ENCODE assay signal across 22 mouse cellular contexts in genomic region chr2:165207689-165208088, GRCm38 (mm10). TPM values are rescaled to one million over a fixed set of nuclear protein-coding genes. Genes with fewer than 3 reads are reported as not detected.
A peak's percentile ranks its signal among the peaks of the same experiment; 100 is the strongest.
DNase-seq lines count a peak whose midpoint lies in the region; ATAC-seq and TF ChIP-seq lines count a peak whose summit lies in the region.
"Had no signal": no experiment of that assay in that cellular context is flagged by ENCODE, and none has a peak within 500 bp of the region (broad histone marks: within the 10 kb centered on the region; RNA-seq: fewer than 3 reads in every experiment).

No protein-coding gene starts in this region.

- intact Hi-C loops in left cerebral cortex, adult 2 months (cut with DNase I), result no loop called here

- no peak for DNase-seq in midbrain, embryonic 14.5 days
- peak; percentile 36 to 54 for DNase-seq in left cerebral cortex, adult 2 months (ENCODE audit: extremely low spot score in 1 of 2, low spot score in 2 of 2)
- peak; percentile 61 to 67 for DNase-seq in right cerebral cortex, adult 2 months (ENCODE audit: low spot score in 2 of 2)
- no peak for DNase-seq in heart, adult 11 months
- DNase-seq in c-Kit-positive CD71-positive TER-119-positive erythroid progenitor cells, embryonic 14.5 days (ENCODE audit: low spot score), result no peak
- DNase-seq: adrenal gland, postnatal 25 days; cerebellum, adult 11-12 months; cerebellum, postnatal 10 days; gastrocnemius, adult 2 months; kidney, adult 2 months; liver, postnatal 0 days had no signal

- WGBS in midbrain, embryonic 13.5 days, result 70% methylated on average over 11 of the region's 11 CpGs
- 77% methylated on average over 11 of the region's 11 CpGs for WGBS in midbrain, embryonic 14.5 days

- no peaks in the 10 kb centered on the region for H3K36me3 ChIP-seq in midbrain, embryonic 13.5 days
- no peaks in the 10 kb centered on the region for H3K36me3 ChIP-seq in midbrain, embryonic 14.5 days (ENCODE audit: control insufficient read depth, insufficient read depth, low read length)
- H3K36me3 ChIP-seq: forebrain, embryonic 10.5 days; hindbrain, embryonic 15.5 days; midbrain, embryonic 10.5 days; neural tube, embryonic 15.5 days had no signal

- H3K9ac ChIP-seq in midbrain, embryonic 13.5 days (replicated peaks), result 0 out of 2 replicates have a peak overlapping the region, but pooled peaks have one; percentile 32
- no peak overlapping the region for H3K9ac ChIP-seq in midbrain, embryonic 14.5 days (replicated peaks; ENCODE audit: low read length)
- H3K9ac ChIP-seq: hindbrain, embryonic 15.5 days; liver, postnatal 0 days; neural tube, embryonic 15.5 days had no signal

- no peak overlapping the region for H3K4me2 ChIP-seq in midbrain, embryonic 13.5 days (replicated peaks)
- H3K4me2 ChIP-seq in midbrain, embryonic 14.5 days (ENCODE audit: low read length), result no peak overlapping the region
- H3K4me2 ChIP-seq: heart, embryonic 11.5 days; hindbrain, embryonic 15.5 days; liver, embryonic 11.5 days; neural tube, embryonic 15.5 days had no signal

- no peak for ATAC-seq in midbrain, embryonic 13.5 days
- ATAC-seq in midbrain, embryonic 14.5 days (ENCODE audit: low FRiP score, low TSS enrichment), result no peak
- no peak for ATAC-seq in cerebellum, adult (ENCODE audit: insufficient number of reproducible peaks, low FRiP score, low TSS enrichment)
- ATAC-seq: liver, postnatal 0 days; lung, postnatal 0 days had no signal

- H3K27ac ChIP-seq in midbrain, embryonic 13.5 days, result no peak overlapping the region
- no peak overlapping the region for H3K27ac ChIP-seq in midbrain, embryonic 14.5 days (replicated peaks; ENCODE audit: low read depth, low read length)
- no peak overlapping the region for H3K27ac ChIP-seq in left cerebral cortex, adult 2 months
- H3K27ac ChIP-seq: forebrain, embryonic 10.5 days; gastrocnemius, adult 2 months; hindbrain, embryonic 15.5 days; kidney, postnatal 0 days; midbrain, embryonic 10.5 days; neural tube, embryonic 15.5 days had no signal

- TF ChIP-seq CTCF in left cerebral cortex, adult 2 months (IDR thresholded peaks at IDR 0.05), result no peak

- no peak overlapping the region for H3K4me3 ChIP-seq in midbrain, embryonic 13.5 days (replicated peaks)
- no peak overlapping the region for H3K4me3 ChIP-seq in midbrain, embryonic 14.5 days (replicated peaks; ENCODE audit: low read depth, low read length)
- no peak overlapping the region for H3K4me3 ChIP-seq in left cerebral cortex, adult 2 months
- H3K4me3 ChIP-seq: forebrain, embryonic 10.5 days; gastrocnemius, adult 2 months; hindbrain, embryonic 15.5 days; midbrain, embryonic 10.5 days; neural tube, embryonic 15.5 days had no signal

- peaks cover 8% of the 10 kb centered on the region for H3K27me3 ChIP-seq in midbrain, embryonic 13.5 days
- no peaks in the 10 kb centered on the region; the same call in 1 of the 2 replicates for H3K27me3 ChIP-seq in midbrain, embryonic 14.5 days (ENCODE audit: control insufficient read depth, insufficient read depth, low read length)

- H3K4me1 ChIP-seq in midbrain, embryonic 13.5 days (replicated peaks), result peaks cover 47% of the 10 kb centered on the region
- peaks cover 30% of the 10 kb centered on the region for H3K4me1 ChIP-seq in midbrain, embryonic 14.5 days (ENCODE audit: control insufficient read depth, insufficient read depth, low read length)

- H3K9me3 ChIP-seq in midbrain, embryonic 13.5 days, result no peaks in the 10 kb centered on the region
- no peaks in the 10 kb centered on the region for H3K9me3 ChIP-seq in midbrain, embryonic 14.5 days (ENCODE audit: control insufficient read depth, low read length)
- H3K9me3 ChIP-seq: forebrain, embryonic 10.5 days; hindbrain, embryonic 15.5 days; midbrain, embryonic 10.5 days; neural tube, embryonic 15.5 days had no signal

RNA-seq across cellular contexts. Expression of gene Cdh22, which starts 27.0 kb away (rescaled TPM):
- polyA plus RNA-seq in midbrain, embryonic 13.5 days (2015; fragmentation: Nextera tagmentation; extraction: Ambion mirVana), result 10.4 and 15.7 TPM in 2 replicates
- polyA plus RNA-seq in midbrain, embryonic 14.5 days (2014; fragmentation: Nextera tagmentation; extraction: Ambion mirVana), result 15.8 and 18.4 TPM in 2 replicates
- 10 to 100 TPM; 58.7 to 60.6 TPM for total RNA-seq in left cerebral cortex, adult 2 months (2021)
- total RNA-seq: hematopoietic stem cell, adult 5-6 weeks had no signal
- polyA plus RNA-seq: liver, postnatal 0 days had no signal

Comparison
In these comparisons a context has a peak if more than half of its experiments do, and no peak if none do; other contexts are left out.
1. DNase-seq: peak in left cerebral cortex, adult 2 months (2 of 2) and right cerebral cortex, adult 2 months (2 of 2); none in midbrain, embryonic 14.5 days (single experiment), heart, adult 11 months (single experiment) and c-Kit-positive CD71-positive TER-119-positive erythroid progenitor cells, embryonic 14.5 days (single experiment).